Mouse (Mus musculus): ENCODE measurements around the gene Hist2h3c2.
"Not testable (repeated sequence)": the region's sequence is repeated elsewhere in the genome, so short reads cannot be mapped to it uniquely, and the experiment has no call there.

Hist2h3c2 gene

DNA sequence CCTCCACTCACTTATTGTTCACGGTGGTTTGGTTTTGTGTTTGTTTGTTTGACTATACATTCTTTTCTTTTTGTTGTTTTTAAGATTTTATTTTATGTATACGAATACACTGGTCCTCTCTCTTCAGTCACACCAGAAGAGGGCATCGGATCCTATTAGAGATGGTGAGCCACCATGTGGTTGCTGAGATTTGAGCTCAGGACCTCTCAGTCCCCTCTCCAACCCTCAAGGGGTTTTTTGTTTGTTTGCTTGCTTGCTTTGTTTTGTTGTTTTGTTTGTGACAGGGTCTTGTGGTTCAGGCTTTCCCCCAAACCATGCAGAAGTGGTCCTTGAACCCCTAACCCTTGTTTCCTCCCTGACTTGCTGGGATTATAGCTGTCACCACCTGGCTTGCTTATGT is 22.7 kb upstream of the Hist2h3c2 start:
- DNase-seq (ENCODE audit: low read depth, low spot score): no peak

GRCm38 (mm10) chr3:96260220-96260619 is 21.3 kb upstream of the Hist2h3c2 start:
- DNase-seq (ENCODE audit: low read depth, low spot score): no peak

GRCm38 (mm10) chr3:96257190-96257589 is 18.3 kb upstream of the Hist2h3c2 start:
- DNase-seq (ENCODE audit: low read depth, low spot score): no peak

- DNase-seq (ENCODE audit: low read depth, low spot score): no peak
Measured at GRCm38 (mm10) chr3:96255926-96256593, 17.1 kb upstream of the Hist2h3c2 start.

- no peak for DNase-seq (ENCODE audit: low read depth, low spot score)
Measured at GRCm38 (mm10) chr3:96254683-96255355, 15.9 kb upstream of the Hist2h3c2 start.

- DNase-seq (ENCODE audit: low read depth, low spot score): no peak
Measured at GRCm38 (mm10) chr3:96251787-96252186, 12.9 kb upstream of the Hist2h3c2 start.

DNA sequence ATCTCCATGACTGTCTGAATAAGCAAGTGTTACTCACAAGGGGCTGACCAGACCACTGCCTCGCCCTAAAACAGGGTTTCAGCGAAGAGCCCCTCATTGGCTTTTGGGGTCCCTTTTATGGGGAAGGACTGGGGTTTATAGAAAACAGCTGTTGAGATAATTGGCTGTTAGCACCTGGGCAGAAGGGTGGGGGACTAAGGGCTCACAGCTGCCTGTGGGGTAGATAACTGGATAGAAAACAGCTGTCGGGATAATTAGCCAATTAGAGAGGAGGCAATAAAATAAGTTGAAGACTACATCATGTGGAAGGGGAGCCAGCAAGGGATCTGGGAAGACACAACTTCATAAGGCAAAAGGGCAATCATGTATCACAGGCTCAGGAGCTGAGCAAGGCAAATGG is 12.0 kb upstream of the Hist2h3c2 start:
- DNase-seq (ENCODE audit: low read depth, low spot score): no peak

DNA sequence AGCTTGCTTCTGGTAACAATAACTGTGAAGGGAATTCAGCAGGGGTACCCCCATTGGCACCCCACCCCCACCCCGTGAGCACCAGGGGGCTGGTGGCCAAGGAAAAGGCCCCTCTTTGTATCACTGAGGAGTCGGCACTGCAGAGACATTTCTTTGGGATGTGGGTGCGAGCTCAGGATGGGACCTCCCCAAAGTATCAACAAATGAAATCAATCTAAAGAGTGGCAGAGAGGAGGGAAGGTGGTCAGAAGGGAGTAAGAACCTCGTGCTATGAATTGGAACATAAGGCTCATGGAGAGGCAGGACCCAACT is 10.1 kb upstream of the Hist2h3c2 start:
- no peak for DNase-seq (ENCODE audit: low read depth, low spot score)

DNA sequence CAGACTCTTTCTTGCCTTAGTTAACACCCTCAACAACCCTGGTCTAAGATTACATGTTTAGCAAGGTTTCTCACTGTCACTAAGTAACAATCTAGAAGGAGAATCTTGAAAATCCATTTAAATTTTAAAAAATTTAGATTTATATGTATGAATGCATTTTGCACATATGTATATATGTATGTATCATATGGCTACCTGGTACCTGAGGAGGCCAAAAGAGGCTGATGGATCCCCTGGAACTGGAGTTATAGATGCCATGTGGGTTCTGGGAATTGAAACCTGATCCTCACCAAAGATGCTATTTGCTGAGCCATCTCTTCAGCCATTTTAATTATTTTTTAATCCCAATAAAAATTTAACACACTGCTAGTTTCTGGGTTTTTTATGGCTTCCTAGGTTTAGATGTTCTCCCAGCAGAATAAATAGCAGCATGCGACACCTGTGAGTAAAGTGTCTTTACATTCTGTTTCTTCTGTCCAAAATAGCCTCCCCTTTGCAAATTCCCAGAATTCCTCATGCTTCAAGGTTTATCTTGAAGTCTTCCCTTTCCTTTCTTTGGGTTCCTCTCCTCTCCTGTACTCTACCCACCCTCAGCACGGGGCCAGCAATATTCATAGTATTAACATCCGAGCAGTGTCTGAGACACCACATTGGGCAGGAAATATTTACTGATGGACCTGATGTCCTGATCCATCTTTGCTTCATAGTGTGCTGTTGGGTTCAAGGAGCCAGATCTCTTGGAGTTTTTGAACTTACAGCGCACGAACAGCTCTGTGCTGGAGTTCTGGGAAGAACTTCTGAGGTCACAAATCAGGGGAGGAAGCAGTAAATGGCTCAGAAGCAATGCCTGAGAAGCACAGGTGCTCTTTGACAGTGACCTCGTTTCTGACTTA is 9.5 kb upstream of the Hist2h3c2 start:
- DNase-seq (ENCODE audit: low read depth, low spot score): no peak

DNA sequence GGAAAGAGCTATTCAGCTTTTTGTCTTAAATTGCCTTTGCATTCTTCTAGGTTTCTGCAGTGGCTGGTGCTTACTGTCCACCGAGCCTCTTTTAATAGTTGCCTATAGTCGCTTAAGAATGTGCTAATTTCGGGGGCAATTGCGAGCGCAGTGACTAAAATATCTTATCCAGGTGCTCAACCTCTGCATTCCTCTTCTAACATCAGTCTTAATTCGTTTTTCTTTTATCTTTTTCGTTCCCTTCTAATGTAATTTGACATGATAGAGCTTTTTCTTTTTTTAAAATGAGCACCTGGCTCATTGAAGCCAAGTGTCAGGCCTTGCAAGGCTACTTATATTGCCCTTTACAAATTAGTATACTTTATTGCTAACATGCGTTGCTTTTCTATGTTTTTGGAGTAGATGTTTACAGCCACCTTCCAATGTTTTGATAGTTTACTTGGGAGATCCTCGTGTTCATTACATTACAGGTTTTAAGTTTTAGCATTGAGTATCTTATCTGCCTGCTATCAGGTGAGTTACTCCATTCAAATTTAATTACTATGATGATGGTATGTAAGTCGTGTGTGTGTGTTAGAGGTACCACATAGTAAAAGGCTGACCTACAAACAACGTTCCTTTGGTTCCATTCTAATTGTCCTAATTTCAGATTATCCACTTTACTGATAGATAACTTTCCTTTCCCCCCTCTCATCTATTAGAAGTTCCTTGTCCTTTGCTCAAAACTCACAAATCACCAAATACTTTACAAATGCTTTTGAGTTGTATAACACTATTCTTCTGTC is 8.6 kb upstream of the Hist2h3c2 start:
- no peak for DNase-seq (ENCODE audit: low read depth, low spot score)

GRCm38 (mm10) chr3:96246427-96246856 is 7.5 kb upstream of the Hist2h3c2 start, which contains the start of gene Hist2h3c1:
TSS of gene Hist2h3c1 (plus strand) at chr3:96246685.
- DNase-seq (ENCODE audit: low read depth, low spot score): not testable (repeated sequence)

- not testable (repeated sequence) for DNase-seq (ENCODE audit: low read depth, low spot score)
Measured at GRCm38 (mm10) chr3:96246018-96246417, 7.1 kb upstream of the Hist2h3c2 start.

GRCm38 (mm10) chr3:96245003-96245886 is 6.3 kb upstream of the Hist2h3c2 start, which contains the start of gene Hist2h2aa1:
TSS of gene Hist2h2aa1 (plus strand) at chr3:96245497.
- DNase-seq (ENCODE audit: low read depth, low spot score): peak; percentile 88

DNA sequence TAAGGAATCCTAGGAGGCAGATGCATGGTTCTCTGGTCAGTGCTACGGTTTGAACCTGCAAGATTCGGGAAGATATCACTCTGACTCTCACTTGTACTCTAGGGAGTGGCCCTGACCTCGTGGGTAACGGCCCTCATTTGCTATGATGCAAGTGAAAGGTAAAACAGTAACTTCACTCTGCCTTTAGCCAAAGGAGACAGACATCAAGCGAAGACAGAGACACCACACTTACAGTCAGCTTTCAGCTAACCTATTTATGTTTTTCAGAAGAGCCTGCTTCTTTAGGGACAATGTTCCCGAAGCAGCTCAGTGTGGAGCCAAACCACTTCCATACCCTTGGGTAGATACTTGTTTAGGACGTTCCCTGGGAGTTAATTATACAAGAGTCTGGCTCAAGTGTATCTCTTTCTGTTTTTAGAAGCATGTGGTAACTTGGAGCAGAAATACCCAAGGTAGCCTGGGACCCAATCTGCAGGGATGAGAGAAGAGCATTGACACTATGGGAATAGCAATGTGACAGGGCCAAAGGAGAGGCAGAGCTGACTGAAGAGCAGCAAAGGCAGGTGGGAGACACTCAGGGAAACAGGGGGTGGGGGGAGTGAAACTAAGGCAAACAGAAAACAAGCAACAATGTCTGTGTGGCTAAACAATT is 5.1 kb upstream of the Hist2h3c2 start:
- peak; percentile 53 for DNase-seq (ENCODE audit: low read depth, low spot score)

DNA sequence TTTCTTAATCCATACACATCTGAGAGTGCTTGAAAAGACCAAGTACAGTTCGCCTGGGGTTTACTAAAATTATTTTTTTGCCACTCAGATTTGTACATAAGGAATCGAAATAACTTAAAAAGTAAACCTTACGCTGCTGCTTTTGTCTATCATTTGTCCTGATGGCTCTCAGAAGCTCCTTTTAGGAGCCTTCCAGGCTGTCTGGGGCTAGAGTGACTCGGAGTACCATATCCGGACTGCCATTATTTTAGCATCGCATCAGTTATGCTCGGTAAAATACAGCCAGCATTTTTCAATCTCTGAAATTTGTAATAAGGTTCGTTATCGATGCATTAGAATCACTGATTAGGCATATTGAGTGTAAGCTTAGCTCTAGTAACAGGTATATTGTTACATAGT is 1.9 kb upstream of the Hist2h3c2 start:
- no peak for DNase-seq (ENCODE audit: low read depth, low spot score)

DNA sequence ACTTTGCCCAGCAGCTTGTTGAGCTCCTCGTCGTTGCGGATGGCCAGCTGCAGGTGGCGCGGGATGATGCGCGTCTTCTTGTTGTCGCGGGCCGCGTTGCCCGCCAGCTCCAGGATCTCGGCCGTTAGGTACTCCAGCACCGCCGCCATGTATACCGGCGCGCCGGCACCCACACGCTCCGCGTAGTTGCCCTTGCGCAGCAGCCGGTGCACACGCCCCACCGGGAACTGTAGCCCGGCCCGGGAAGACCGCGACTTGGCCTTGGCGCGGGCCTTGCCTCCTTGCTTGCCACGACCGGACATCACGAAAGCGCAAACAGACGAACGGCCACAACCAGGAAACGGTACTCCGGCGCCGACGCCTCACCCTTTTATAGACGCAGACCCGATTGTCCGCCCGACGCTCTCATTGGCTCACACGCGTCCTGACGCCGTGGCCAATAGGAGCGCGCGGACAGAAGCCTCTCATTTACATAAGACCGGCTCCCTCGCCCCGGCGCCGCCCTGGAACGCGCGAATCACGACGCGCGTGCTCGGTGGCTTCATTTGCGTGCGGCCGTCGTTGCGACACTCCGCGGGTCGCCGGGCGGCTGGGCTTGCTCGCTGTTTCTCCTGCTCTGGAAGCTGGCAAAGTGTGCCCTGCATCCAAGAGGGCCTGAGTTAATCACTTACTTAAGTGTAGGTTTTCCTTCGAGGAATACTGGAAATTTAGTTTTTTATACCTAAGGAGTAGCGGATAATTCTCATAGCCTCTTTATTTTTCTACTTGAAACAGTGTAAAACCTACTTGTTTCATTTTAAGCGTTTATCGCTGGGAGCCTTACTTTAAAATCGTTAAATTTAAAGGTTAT is 1.2 kb upstream of the Hist2h3c2 start, which contains the start of gene Hist2h2aa2:
Gene Hist2h2aa2, minus strand, starts transcription at position 328 of the 850 bp plus-strand sequence.
- DNase-seq (ENCODE audit: low read depth, low spot score): peak; percentile 79

DNA sequence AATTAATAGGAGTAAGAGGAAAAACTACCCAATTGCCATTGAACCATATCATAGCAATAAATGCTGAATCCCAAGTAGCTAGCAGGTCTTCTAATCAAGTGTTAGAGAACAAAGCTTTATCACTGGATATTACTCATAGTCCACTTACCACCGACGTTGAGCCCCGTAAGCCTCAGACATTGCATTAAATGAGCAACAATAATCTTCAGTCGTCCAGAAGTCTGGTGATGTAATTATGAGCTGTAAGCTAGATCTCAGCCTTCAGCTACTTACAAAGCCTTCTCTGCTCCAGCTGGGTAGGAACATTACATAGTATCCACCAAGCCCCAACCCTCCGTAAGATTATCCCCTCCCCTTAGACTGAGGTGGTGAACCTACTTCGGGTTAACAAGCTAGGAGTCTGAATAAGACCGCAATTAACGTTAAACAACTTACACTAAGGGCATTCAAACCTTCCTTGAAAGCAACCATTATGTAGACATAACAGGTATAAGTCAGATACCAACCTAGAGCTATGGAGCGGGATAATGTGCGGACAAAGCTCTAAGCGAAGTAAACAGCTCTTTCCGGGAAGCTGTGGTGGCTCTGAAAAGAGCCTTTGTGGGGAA is 919 bp downstream of the Hist2h3c2 start:
- no peak for DNase-seq (ENCODE audit: low read depth, low spot score)

- DNase-seq (ENCODE audit: low read depth, low spot score): no peak
Measured at GRCm38 (mm10) chr3:96237335-96237903, 1.5 kb downstream of the Hist2h3c2 start.

All from skeletal muscle tissue, adult 2 months (tissue).